Mouse (Mus musculus) lung, postnatal 0 days (tissue): Measurements from ENCODE around the gene Rrp7a.

Source experiments
- CTCF ChIP-seq: IDR thresholded peaks from 2 replicates; pipeline ENCODE4 v1.5.1; 2016; ENCODE audit warnings: antibody characterized with exemption, mild to moderate bottlenecking
- EP300 ChIP-seq: IDR thresholded peaks from 2 replicates; pipeline ENCODE4 v1.6.1; 2016; ENCODE audit warnings: antibody characterized with exemption, mild to moderate bottlenecking, control low read depth

DNA sequence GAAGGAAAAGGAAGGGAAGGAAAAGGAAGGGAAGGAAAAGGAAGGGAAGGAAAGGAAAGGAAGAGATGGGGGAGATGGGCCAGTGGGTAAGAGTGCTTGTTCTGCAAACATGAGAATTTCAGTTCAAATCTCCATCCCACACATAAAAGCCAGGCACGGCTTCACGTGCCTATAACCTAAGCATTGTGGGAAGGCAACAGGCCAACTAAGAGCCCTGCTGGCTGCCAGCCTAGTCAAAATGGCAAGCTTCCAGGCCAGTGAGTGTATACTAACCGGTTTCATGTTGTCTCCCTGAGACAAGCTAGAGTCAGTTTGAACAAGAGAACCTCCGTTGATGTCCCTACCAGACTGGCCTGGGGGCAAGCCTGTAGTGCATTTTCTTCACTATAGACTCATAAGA lies 57.1 kb downstream of the Rrp7a start:
- TF ChIP-seq EP300 (no peak), CTCF (no peak)
